Mouse (Mus musculus): Measurements from ENCODE around the gene Pigk. TPM values are rescaled to one million over a fixed set of nuclear protein-coding genes. Genes with fewer than 3 reads are reported as not detected.

Gene Pigk
- polyA plus RNA-seq, 1 experiment from 2014 or later, result 55.8 TPM

GRCm38 (mm10) chr3:152855006-152855614, 141.2 kb downstream of the Pigk start:
- H3K9me3 ChIP-seq (ENCODE audit: control insufficient read depth, low read length), result no peaks in the 10 kb centered on the region
- H3K4me1 ChIP-seq (ENCODE audit: control insufficient read depth, insufficient read depth, low read length), result no peaks in the 10 kb centered on the region
- peak; percentile 6 for DNase-seq (ENCODE audit: low spot score)
- no peaks in the 10 kb centered on the region for H3K27me3 ChIP-seq (replicated peaks; ENCODE audit: control insufficient read depth, insufficient read depth, low read length)
- no peak overlapping the region for H3K4me3 ChIP-seq (ENCODE audit: low read depth, low read length)
- no peak for ATAC-seq (ENCODE audit: low read depth)
- no peak overlapping the region for H3K27ac ChIP-seq (replicated peaks; ENCODE audit: low read depth, low read length)
- H3K9ac ChIP-seq (ENCODE audit: low read depth, low read length), result no peak overlapping the region
- WGBS, result 36% methylated on average over 12 of the region's 12 CpGs
- H3K36me3 ChIP-seq (ENCODE audit: control insufficient read depth, insufficient read depth, low read length), result no peaks in the 10 kb centered on the region
- no peak overlapping the region for H3K4me2 ChIP-seq (ENCODE audit: low read depth, low read length)

- H3K4me1 ChIP-seq (ENCODE audit: control insufficient read depth, insufficient read depth, low read length), result no peaks in the 10 kb centered on the region
- 61% methylated on average over 10 of the region's 10 CpGs for WGBS
- H3K4me3 ChIP-seq (ENCODE audit: low read depth, low read length), result no peak overlapping the region
- no peak for ATAC-seq (ENCODE audit: low read depth)
- no peaks in the 10 kb centered on the region for H3K36me3 ChIP-seq (ENCODE audit: control insufficient read depth, insufficient read depth, low read length)
- H3K27me3 ChIP-seq (replicated peaks; ENCODE audit: control insufficient read depth, insufficient read depth, low read length), result no peaks in the 10 kb centered on the region
- H3K27ac ChIP-seq (replicated peaks; ENCODE audit: low read depth, low read length), result no peak overlapping the region
- H3K9me3 ChIP-seq (ENCODE audit: control insufficient read depth, low read length), result no peaks in the 10 kb centered on the region
- no peak overlapping the region for H3K9ac ChIP-seq (ENCODE audit: low read depth, low read length)
- H3K4me2 ChIP-seq (ENCODE audit: low read depth, low read length), result no peak overlapping the region
- no peak for DNase-seq (ENCODE audit: low spot score)
These were observed 142.2 kb downstream of the Pigk start for GRCm38 (mm10) chr3:152856095-152856494.

GRCm38 (mm10) chr3:152861450-152861849, 147.6 kb downstream of the Pigk start:
- H3K9me3 ChIP-seq (ENCODE audit: control insufficient read depth, low read length), result no peaks in the 10 kb centered on the region
- no peak overlapping the region for H3K27ac ChIP-seq (replicated peaks; ENCODE audit: low read depth, low read length)
- no peaks in the 10 kb centered on the region for H3K4me1 ChIP-seq (ENCODE audit: control insufficient read depth, insufficient read depth, low read length)
- no peak overlapping the region for H3K9ac ChIP-seq (ENCODE audit: low read depth, low read length)
- H3K4me3 ChIP-seq (ENCODE audit: low read depth, low read length), result no peak overlapping the region
- no peaks in the 10 kb centered on the region for H3K36me3 ChIP-seq (ENCODE audit: control insufficient read depth, insufficient read depth, low read length)
- ATAC-seq (ENCODE audit: low read depth) (peak; percentile 44; the same call in 1 of the 2 replicates), DNase-seq (ENCODE audit: low spot score) (no peak)
- no peaks in the 10 kb centered on the region for H3K27me3 ChIP-seq (replicated peaks; ENCODE audit: control insufficient read depth, insufficient read depth, low read length)
- 77% methylated on average over 4 of the region's 4 CpGs for WGBS
- H3K4me2 ChIP-seq (ENCODE audit: low read depth, low read length), result no peak overlapping the region

GRCm38 (mm10) chr3:152861978-152862377, 148.1 kb downstream of the Pigk start:
- Histone ChIP-seq H3K27ac (replicated peaks; ENCODE audit: low read depth, low read length) (no peak overlapping the region), H3K4me3 (ENCODE audit: low read depth, low read length) (no peak overlapping the region), H3K4me1 (ENCODE audit: control insufficient read depth, insufficient read depth, low read length) (no peaks in the 10 kb centered on the region), H3K9ac (ENCODE audit: low read depth, low read length) (no peak overlapping the region), H3K9me3 (ENCODE audit: control insufficient read depth, low read length) (no peaks in the 10 kb centered on the region), H3K27me3 (replicated peaks; ENCODE audit: control insufficient read depth, insufficient read depth, low read length) (no peaks in the 10 kb centered on the region), H3K4me2 (ENCODE audit: low read depth, low read length) (no peak overlapping the region), H3K36me3 (ENCODE audit: control insufficient read depth, insufficient read depth, low read length) (no peaks in the 10 kb centered on the region)
- ATAC-seq (ENCODE audit: low read depth), result peak; percentile 70; the same call in 1 of the 2 replicates
- peak; percentile 55 for DNase-seq (ENCODE audit: low spot score)
- WGBS, result 64% methylated on average over 1 of the region's 1 CpGs

- no peak overlapping the region for H3K9ac ChIP-seq (ENCODE audit: low read depth, low read length)
- no peak overlapping the region for H3K27ac ChIP-seq (replicated peaks; ENCODE audit: low read depth, low read length)
- H3K4me3 ChIP-seq (ENCODE audit: low read depth, low read length), result no peak overlapping the region
- no peaks in the 10 kb centered on the region for H3K27me3 ChIP-seq (replicated peaks; ENCODE audit: control insufficient read depth, insufficient read depth, low read length)
- no peak for DNase-seq (ENCODE audit: low spot score)
- ATAC-seq (ENCODE audit: low read depth), result no peak
- 79% methylated on average over 22 of the region's 22 CpGs for WGBS
- no peaks in the 10 kb centered on the region for H3K36me3 ChIP-seq (ENCODE audit: control insufficient read depth, insufficient read depth, low read length)
- H3K9me3 ChIP-seq (ENCODE audit: control insufficient read depth, low read length), result no peaks in the 10 kb centered on the region
- no peak overlapping the region for H3K4me2 ChIP-seq (ENCODE audit: low read depth, low read length)
- no peaks in the 10 kb centered on the region for H3K4me1 ChIP-seq (ENCODE audit: control insufficient read depth, insufficient read depth, low read length)
These were observed 152.4 kb downstream of the Pigk start for GRCm38 (mm10) chr3:152866035-152866965.

GRCm38 (mm10) chr3:152867654-152868525, 154.0 kb downstream of the Pigk start:
- H3K27ac ChIP-seq (replicated peaks; ENCODE audit: low read depth, low read length), result no peak overlapping the region
- no peak for ATAC-seq (ENCODE audit: low read depth)
- H3K4me1 ChIP-seq (ENCODE audit: control insufficient read depth, insufficient read depth, low read length), result no peaks in the 10 kb centered on the region
- no peak overlapping the region for H3K4me3 ChIP-seq (ENCODE audit: low read depth, low read length)
- H3K9me3 ChIP-seq (ENCODE audit: control insufficient read depth, low read length), result no peaks in the 10 kb centered on the region
- WGBS, result 82% methylated on average over 12 of the region's 12 CpGs
- DNase-seq (ENCODE audit: low spot score), result no peak
- no peaks in the 10 kb centered on the region for H3K27me3 ChIP-seq (replicated peaks; ENCODE audit: control insufficient read depth, insufficient read depth, low read length)
- H3K9ac ChIP-seq (ENCODE audit: low read depth, low read length), result no peak overlapping the region
- H3K36me3 ChIP-seq (ENCODE audit: control insufficient read depth, insufficient read depth, low read length), result no peaks in the 10 kb centered on the region
- H3K4me2 ChIP-seq (ENCODE audit: low read depth, low read length), result no peak overlapping the region

GRCm38 (mm10) chr3:152872054-152872453, 158.2 kb downstream of the Pigk start:
- Histone ChIP-seq H3K4me1 (ENCODE audit: control insufficient read depth, insufficient read depth, low read length) (no peaks in the 10 kb centered on the region), H3K4me2 (ENCODE audit: low read depth, low read length) (no peak overlapping the region), H3K9me3 (ENCODE audit: control insufficient read depth, low read length) (no peaks in the 10 kb centered on the region), H3K9ac (ENCODE audit: low read depth, low read length) (no peak overlapping the region), H3K27me3 (replicated peaks; ENCODE audit: control insufficient read depth, insufficient read depth, low read length) (no peaks in the 10 kb centered on the region), H3K4me3 (ENCODE audit: low read depth, low read length) (no peak overlapping the region), H3K27ac (replicated peaks; ENCODE audit: low read depth, low read length) (no peak overlapping the region), H3K36me3 (ENCODE audit: control insufficient read depth, insufficient read depth, low read length) (no peaks in the 10 kb centered on the region)
- DNase-seq (ENCODE audit: low spot score) (no peak), ATAC-seq (ENCODE audit: low read depth) (no peak)
- WGBS, result 84% methylated on average over 12 of the region's 12 CpGs

DNA sequence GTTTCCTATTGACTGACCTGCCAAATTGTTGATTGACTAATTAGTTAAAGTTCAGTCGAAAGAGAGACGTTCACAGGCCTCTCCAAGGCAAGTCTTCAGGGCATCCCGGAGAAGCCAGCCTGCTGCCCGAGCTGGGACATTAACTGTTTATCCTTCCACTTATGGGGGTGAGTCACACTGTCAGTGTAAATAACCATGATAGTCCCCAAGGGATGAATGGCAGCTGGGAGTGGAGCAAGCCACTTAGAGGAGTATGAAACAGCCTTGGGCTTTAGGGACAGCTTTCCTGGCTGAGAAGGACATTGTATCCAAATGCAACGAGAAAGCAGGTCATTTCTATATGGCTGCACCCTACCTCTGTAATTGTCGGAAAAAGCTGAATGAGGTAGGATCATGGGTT, 158.7 kb downstream of the Pigk start:
- DNase-seq (ENCODE audit: low spot score) (peak; percentile 59), ATAC-seq (ENCODE audit: low read depth) (peak; percentile 22; the same call in 1 of the 2 replicates)
- H3K9ac ChIP-seq (ENCODE audit: low read depth, low read length), result no peak overlapping the region
- H3K4me3 ChIP-seq (ENCODE audit: low read depth, low read length), result no peak overlapping the region
- H3K27me3 ChIP-seq (replicated peaks; ENCODE audit: control insufficient read depth, insufficient read depth, low read length), result no peaks in the 10 kb centered on the region
- no peaks in the 10 kb centered on the region for H3K4me1 ChIP-seq (ENCODE audit: control insufficient read depth, insufficient read depth, low read length)
- H3K27ac ChIP-seq (replicated peaks; ENCODE audit: low read depth, low read length), result no peak overlapping the region
- H3K9me3 ChIP-seq (ENCODE audit: control insufficient read depth, low read length), result no peaks in the 10 kb centered on the region
- WGBS, result 61% methylated on average over 6 of the region's 6 CpGs
- no peak overlapping the region for H3K4me2 ChIP-seq (ENCODE audit: low read depth, low read length)
- H3K36me3 ChIP-seq (ENCODE audit: control insufficient read depth, insufficient read depth, low read length), result no peaks in the 10 kb centered on the region
